Mouse (Mus musculus) thymus, postnatal 0 days (tissue): ENCODE data around the gene Pik3r4. TPM values are rescaled to one million over a fixed set of nuclear protein-coding genes. Genes with fewer than 3 reads are reported as not detected.

Source experiments
- DNase-seq: peaks from one replicate; pipeline ENCODE4 v3.0.0-alpha.2; 2015; ENCODE audit warnings: low spot score
- polyA plus RNA-seq: library from polyadenylated mRNA; unstranded; fragments of >200 nt; fragmentation: Nextera tagmentation; extraction: Ambion mirVana; gene quantifications from 2 replicates; pipeline ENCODE4 v1.2.1, GENCODE M21; 2015

Gene Pik3r4
- polyA plus RNA-seq, 1 experiment from 2014 or later, result 15.4 TPM

DNA sequence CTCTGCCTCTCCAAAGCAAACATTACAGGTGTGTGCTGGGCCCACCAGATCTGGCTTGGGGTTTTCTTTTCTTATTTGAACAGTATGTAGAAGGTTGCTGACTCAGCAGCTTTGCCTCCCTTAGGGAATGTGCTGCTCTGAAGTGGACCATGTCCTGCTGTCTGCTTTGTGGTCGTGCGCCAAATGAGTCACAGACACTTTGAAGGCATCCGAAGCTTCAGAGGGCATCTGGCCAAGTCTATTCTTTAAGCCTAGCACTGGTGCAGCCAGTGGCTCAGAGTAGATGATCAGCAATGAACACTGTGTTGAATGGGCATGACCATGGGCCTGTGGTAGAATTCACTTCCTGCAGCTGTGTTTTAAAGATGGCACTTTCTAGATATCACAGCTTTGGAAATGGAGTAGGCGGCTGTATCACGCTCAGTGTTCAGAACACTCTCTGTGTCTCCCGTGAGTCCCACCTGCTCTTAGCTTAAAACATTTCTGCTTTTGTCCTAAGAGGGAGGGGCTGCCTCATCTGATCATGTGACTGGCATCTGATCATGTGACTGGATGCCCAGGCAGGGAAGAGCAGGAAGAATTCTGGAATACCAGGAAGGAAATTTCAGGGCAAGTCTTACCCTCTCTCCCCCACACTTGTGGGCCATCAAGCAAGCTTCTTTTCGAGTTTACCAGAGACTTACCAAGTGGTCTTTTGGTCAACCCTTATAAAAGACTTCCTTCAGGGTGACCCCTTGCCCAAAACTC, 54.2 kb downstream of the Pik3r4 start:
- DNase-seq, result no peak

- DNase-seq, result no peak
Measured at GRCm38 (mm10) chr9:105697764-105698396, 55.1 kb downstream of the Pik3r4 start.

- no peak for DNase-seq
Measured at GRCm38 (mm10) chr9:105700702-105701101, 57.9 kb downstream of the Pik3r4 start.

DNA sequence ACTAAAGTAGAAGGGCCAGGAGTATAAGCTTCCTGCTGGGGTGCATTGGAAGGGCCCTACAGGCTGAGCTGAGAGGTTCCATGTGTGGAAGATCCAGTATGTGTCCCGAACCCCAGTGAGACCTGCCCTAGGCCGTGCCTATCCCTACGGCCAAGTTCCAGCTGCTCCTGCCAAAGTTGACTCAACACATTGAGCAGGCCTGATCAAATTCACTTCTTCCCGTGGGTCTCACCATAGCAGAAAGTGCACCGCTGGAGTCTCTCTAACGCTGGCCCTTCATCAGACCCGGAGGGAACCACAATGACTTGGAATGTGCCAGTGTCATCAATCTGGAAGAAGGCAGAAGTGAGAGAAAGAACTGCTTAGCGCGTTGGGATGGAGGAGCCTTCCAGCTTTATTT, 59.2 kb downstream of the Pik3r4 start:
- DNase-seq, result no peak

GRCm38 (mm10) chr9:105704226-105704932, 61.6 kb downstream of the Pik3r4 start:
- DNase-seq, result no peak

DNA sequence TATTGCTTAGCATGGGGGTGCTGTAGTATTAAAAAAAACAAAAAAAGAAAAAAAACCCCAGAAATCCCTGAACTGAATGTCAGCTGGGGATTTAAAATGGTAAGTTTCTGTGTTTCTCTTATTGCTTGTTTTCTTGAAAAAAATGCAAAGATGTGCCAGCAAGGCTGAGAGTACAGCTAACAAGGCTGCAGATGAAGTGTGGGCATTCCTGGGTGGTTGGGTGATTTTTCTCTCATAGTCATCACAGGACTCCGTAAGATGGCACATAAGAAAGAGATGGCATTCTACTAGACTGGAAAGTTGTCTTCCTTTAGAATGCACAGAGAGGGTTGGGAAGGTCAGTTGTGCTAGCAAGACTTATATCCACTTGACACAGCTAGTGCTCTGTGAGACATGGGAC, 62.2 kb downstream of the Pik3r4 start:
- DNase-seq, result no peak

DNA sequence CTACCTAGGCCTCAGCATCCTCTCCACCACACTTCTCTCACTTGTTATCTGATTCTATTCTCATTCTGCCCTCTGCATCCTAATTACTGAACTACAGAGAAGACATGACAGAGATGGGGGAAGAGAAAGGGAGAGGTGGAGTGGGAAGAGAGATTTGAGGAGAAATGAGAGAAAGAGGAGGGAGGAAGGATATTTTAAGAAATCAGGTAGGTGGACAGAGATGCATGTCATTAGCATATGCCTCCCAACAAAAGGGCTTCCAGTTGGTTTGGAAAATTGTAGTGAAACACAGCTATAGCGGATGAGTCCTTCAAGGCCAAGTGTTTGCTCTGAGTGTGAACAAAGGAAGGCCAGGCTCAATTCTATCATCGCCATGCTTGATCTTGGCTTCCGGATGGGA, 69.3 kb downstream of the Pik3r4 start:
- no peak for DNase-seq

GRCm38 (mm10) chr9:105719367-105719766, 76.6 kb downstream of the Pik3r4 start:
- no peak for DNase-seq

- DNase-seq, result no peak
Measured at GRCm38 (mm10) chr9:105719851-105720395, 77.1 kb downstream of the Pik3r4 start.

DNA sequence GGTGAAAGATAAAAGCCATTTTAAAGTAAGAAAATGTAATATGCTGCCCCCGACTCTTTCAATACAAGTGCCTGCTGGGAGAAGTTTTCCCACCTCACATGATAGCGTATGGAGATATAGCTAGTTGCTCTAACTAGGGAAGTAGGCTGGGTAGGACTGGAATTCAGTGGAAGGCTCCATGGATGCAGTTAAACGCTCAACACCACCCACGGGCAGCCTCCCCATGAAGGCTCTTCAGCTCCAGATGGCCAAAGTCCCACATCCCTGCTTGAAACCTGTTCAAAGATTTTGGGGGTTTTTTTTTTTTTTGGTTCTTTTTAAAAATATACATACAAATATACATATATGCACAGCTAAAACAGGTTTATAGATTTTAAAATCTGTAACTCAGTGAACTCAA, 77.7 kb downstream of the Pik3r4 start:
- DNase-seq, result no peak

- no peak for DNase-seq
Measured at GRCm38 (mm10) chr9:105731976-105732375, 89.2 kb downstream of the Pik3r4 start.

GRCm38 (mm10) chr9:105734651-105735050, 91.9 kb downstream of the Pik3r4 start:
- no peak for DNase-seq

- DNase-seq, result no peak
Measured at GRCm38 (mm10) chr9:105735195-105735594, 92.4 kb downstream of the Pik3r4 start.

Other genes with a start within 250 kb of the Pik3r4 start
- 16.0 and 17.3 TPM in 2 replicates for gene Aste1, start 247.6 kb upstream of the Pik3r4 start, polyA plus RNA-seq
- 0.53 and 0.62 TPM in 2 replicates for gene Nek11, start 247.5 kb upstream of the Pik3r4 start, polyA plus RNA-seq
- 28.8 and 37.7 TPM in 2 replicates for gene Atp2c1, start 115.7 kb upstream of the Pik3r4 start, polyA plus RNA-seq
- gene Col6a6, start 185.2 kb downstream of the Pik3r4 start, polyA plus RNA-seq, result 0.33 and 0.48 TPM in 2 replicates